Mouse (Mus musculus) left cerebral cortex, postnatal 4 days (tissue): ENCODE data around the gene Jdp2. TPM values are rescaled to one million over a fixed set of nuclear protein-coding genes. Genes with fewer than 3 reads are reported as not detected.
"Not testable (repeated sequence)": the region's sequence is repeated elsewhere in the genome, so short reads cannot be mapped to it uniquely, and the experiment has no call there.

Experiments
- DNase-seq: peaks from one replicate; pipeline ENCODE4 v3.0.0-alpha.2; 2022
- intact Hi-C: fragments of 180-260 bp; cut with DNase I; formaldehyde crosslinking; loops from one replicate; pipeline ENCODE4 v1.15.1; 2025
- total RNA-seq, 2 experiments: library from RNA; stranded (reverse); gene quantifications; 2 replicates each; pipeline ENCODE4 v1.2.3; 2021

Jdp2 gene
- total RNA-seq, 2 experiments from 2014 or later, result 16.4 to 19.1 TPM

GRCm38 (mm10) chr12:85631196-85631595 lies 32.4 kb downstream of the Jdp2 start:
- intact Hi-C loops, result no loop called here

GRCm38 (mm10) chr12:85632321-85632720 lies 33.5 kb downstream of the Jdp2 start:
- DNase-seq, result no peak
- intact Hi-C loops, result no loop called here

More at GRCm38 (mm10) chr12:85631196-85631595, 32.4 kb downstream of the Jdp2 start:
- no peak for DNase-seq

GRCm38 (mm10) chr12:85637932-85638331 lies 39.1 kb downstream of the Jdp2 start:
- intact Hi-C loops, result loop anchor here (2.0 kb wide), 1 partner anchor 43 kb away; no protein-coding TSS in a partner anchor
- no peak for DNase-seq

GRCm38 (mm10) chr12:85638541-85639325 lies 39.9 kb downstream of the Jdp2 start:
- intact Hi-C loops, result loop anchor here (2.0 kb wide), 1 partner anchor 44 kb away; no protein-coding TSS in a partner anchor
- DNase-seq, result no peak

GRCm38 (mm10) chr12:85639326-85640008 lies 40.6 kb downstream of the Jdp2 start:
- intact Hi-C loops, result loop anchor here (2.0 kb wide), 1 partner anchor 45 kb away; no protein-coding TSS in a partner anchor
- peak; percentile 78 for DNase-seq

- intact Hi-C loops, result no loop called here
- DNase-seq, result no peak
Observed at GRCm38 (mm10) chr12:85640852-85641563, 42.2 kb downstream of the Jdp2 start.

- no peak for DNase-seq
- intact Hi-C loops, result no loop called here
Observed at GRCm38 (mm10) chr12:85641564-85641931, 42.7 kb downstream of the Jdp2 start.

- intact Hi-C loops, result no loop called here
- DNase-seq, result no peak
Observed at GRCm38 (mm10) chr12:85643735-85644134, 44.9 kb downstream of the Jdp2 start.

- intact Hi-C loops, result no loop called here
- DNase-seq, result no peak
Observed at GRCm38 (mm10) chr12:85645664-85646063, 46.8 kb downstream of the Jdp2 start.

- DNase-seq, result peak; percentile 31
- intact Hi-C loops, result no loop called here
Observed at GRCm38 (mm10) chr12:85647346-85647745, 48.5 kb downstream of the Jdp2 start.

- DNase-seq, result no peak
- intact Hi-C loops, result no loop called here
Observed at GRCm38 (mm10) chr12:85647955-85648354, 49.1 kb downstream of the Jdp2 start.

- intact Hi-C loops, result no loop called here
- peak; percentile 48 for DNase-seq
Observed at GRCm38 (mm10) chr12:85659319-85659718, 60.5 kb downstream of the Jdp2 start.

GRCm38 (mm10) chr12:85660855-85661254 lies 62.0 kb downstream of the Jdp2 start:
- no peak for DNase-seq
- intact Hi-C loops, result loop anchor here (5.0 kb wide), 3 partner anchors 149 to 314 kb away; no protein-coding TSS in a partner anchor

GRCm38 (mm10) chr12:85662232-85662631 lies 63.4 kb downstream of the Jdp2 start:
- intact Hi-C loops, result loop anchor here (5.0 kb wide), 3 partner anchors 150 to 315 kb away; no protein-coding TSS in a partner anchor
- not testable (repeated sequence) for DNase-seq

- DNase-seq, result peak; percentile 80
- intact Hi-C loops, result loop anchor here (5.0 kb wide), 3 partner anchors 151 to 316 kb away; no protein-coding TSS in a partner anchor
Observed at GRCm38 (mm10) chr12:85662896-85663295, 64.1 kb downstream of the Jdp2 start.

GRCm38 (mm10) chr12:85666112-85666511 lies 67.3 kb downstream of the Jdp2 start:
- intact Hi-C loops, result no loop called here
- DNase-seq, result no peak

- DNase-seq, result no peak
- intact Hi-C loops, result no loop called here
Observed at GRCm38 (mm10) chr12:85667071-85667470, 68.2 kb downstream of the Jdp2 start.

- DNase-seq, result peak; percentile 34
- intact Hi-C loops, result no loop called here
Observed at GRCm38 (mm10) chr12:85668696-85669095, 69.9 kb downstream of the Jdp2 start.

GRCm38 (mm10) chr12:85670080-85670479 lies 71.3 kb downstream of the Jdp2 start:
- no peak for DNase-seq
- intact Hi-C loops, result no loop called here

- no peak for DNase-seq
Observed at GRCm38 (mm10) chr12:85673914-85674313, 75.1 kb downstream of the Jdp2 start.

GRCm38 (mm10) chr12:85679117-85679516 lies 80.3 kb downstream of the Jdp2 start:
- intact Hi-C loops, result no loop called here
- DNase-seq, result no peak

More at GRCm38 (mm10) chr12:85673914-85674313, 75.1 kb downstream of the Jdp2 start:
- intact Hi-C loops, result no loop called here
